Mouse (Mus musculus): ENCODE results near the gene Olfr266.

Gene Olfr266

DNA sequence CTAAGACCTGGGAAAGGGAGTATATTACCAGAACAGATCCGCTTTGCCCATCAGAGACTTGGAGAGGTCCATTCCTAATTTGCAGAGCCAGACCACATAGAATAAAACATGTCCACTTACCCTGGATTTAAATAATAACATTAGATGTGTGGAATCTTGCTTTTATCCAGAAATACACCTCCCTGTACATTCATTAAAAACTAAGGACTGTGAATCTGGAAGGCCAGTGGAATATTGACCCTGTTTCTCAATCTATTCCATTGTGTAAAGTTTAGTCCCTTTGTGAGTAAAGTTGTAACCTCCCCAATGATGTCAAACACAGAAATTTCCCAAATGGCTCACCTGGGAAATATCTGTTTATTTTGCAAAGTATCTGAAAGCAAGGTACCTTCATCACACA is at the start of gene Olfr266:
TSS of gene Olfr266 (minus strand) at position 101 of the 400 bp plus-strand sequence.
- in situ Hi-C loops (cut with MboI, MseI): loop anchor here (5.0 kb wide), 1 partner anchor 39 kb away; no protein-coding TSS in a partner anchor

DNA sequence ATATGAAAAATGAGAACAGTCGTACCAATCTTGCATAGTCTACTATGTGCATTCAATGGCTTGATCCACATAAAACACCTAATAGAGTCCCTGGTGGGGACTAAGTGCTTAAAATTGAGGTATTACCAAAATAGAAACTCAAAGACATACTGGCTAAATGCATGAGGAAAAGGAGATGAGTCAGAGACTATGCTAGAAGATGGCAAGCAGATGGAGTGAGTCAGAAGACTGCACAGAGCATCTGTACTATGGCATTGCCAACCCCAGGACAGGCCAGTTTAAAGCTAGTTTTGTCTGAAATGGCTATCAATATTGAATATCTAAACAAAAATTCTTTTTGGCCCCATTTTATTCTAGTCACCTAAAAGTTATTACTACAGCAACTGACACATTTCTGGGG is 49.5 kb upstream of the Olfr266 start:
- in situ Hi-C loops (cut with MboI, MseI): loop anchor here (10.0 kb wide), 2 partner anchors 391 to 1111 kb away; partner anchors contain the start of gene Dennd2d

DNA sequence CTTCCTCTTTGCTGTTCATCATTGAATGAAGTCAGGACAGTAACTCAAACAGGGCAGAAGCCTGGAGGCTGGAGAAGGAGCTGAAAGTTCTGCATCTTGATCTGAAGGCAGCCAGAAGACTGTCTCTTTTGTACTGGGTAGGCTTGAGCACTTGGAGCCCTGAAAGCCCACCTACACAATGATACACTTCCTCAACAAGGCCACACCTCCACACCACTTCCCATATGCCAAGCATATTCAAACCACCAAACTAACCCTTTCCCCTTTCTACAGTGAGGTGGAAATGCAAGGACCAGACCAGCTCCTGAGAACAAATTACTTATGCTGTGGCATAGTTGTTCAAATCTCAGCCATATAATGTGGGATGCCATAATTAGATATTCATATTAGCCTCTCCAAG is 46.8 kb upstream of the Olfr266 start:
- in situ Hi-C loops (cut with MboI, MseI): loop anchor here (10.0 kb wide), 2 partner anchors 388 to 1108 kb away; partner anchors contain the start of gene Dennd2d

DNA sequence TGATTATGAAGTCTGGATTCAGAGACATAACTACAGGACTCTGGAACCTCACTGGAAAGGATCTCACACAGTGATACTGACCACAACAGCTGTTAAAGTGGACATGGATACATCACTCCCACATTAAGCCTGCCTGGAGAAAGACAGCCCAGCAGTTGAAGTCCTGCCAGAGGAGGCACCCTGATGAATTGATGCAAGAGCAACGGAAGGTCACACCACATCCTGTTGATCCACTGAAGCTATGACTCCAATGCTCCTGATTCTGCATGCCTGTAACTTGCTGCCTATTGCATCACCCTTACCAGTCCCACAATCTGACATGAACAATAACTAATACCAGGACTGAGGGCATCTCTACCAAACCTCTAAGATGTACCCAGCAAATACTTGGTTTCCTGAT is 6.0 kb upstream of the Olfr266 start:
- in situ Hi-C loops (cut with MboI, MseI): no loop called here

DNA sequence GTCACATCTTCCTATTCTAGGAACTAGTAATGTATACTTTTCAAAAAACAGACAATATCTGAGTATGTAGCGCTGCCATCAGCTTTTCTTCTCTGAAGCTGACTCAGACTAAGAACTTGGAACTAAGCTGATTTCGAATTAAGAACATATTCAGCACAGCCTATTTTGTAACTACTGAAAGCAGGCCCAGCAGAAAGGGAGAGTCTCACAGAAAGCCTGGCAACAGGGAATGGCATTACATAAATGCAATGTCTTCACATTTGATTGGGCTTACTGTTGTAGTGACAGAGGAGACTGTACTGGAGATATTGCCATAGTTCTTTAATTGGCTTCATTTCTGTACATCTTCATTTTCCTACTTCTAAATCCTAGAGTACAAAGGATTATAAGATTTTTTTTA is 8.4 kb downstream of the Olfr266 start:
- in situ Hi-C loops (cut with MboI, MseI): no loop called here

DNA sequence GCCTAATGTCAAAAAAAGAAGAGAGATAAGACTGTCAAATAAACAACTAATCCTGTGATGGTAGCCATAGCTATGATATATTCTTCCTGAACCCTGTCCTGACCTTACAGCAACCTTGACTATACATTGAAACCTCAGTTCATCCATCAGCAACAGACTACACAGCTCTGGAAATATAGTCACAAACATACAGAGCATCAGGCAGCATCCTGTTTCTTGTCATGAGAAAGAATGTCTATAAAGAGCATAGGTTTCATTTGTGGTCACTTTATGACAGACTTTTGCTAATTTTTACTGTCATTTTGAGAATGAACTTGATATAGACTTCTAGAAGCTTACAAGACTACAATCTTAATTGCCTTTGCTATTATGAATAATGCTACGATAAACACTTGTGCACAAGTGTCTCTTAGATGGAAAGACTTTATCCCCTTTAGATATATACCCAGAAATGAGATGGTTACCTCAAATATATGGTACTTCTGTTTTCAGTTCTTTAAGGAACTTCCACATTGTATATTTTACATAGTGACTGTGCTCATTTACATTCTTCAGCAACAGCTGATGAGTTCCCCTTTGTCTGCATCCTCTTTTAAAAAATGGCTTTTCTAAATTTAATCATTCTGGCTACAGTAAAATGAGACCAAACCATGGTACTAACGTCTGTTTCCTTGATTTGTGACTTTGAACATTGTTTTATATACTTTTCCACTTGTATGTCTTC is 17.0 kb downstream of the Olfr266 start:
- in situ Hi-C loops (cut with MboI, MseI): no loop called here

DNA sequence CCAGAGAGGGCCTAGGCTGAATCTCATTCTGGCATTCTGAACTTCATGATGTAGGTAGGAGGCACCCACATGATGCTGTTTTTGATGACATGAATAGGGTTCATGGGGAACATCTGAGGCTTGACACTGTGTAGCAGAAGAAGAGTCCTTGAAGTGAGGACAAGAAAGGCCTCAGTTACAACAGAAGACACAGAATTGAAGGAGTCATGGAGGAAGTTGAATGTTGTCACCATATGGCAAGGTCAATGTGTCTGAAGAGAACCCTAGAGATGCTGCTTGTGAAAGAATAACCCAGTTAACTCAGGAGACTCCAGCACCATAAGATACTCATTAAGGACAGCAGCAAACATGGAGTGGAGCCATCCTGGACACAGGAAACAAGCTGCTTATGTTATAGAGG is 28.0 kb downstream of the Olfr266 start:
- in situ Hi-C loops (cut with MboI, MseI): no loop called here

DNA sequence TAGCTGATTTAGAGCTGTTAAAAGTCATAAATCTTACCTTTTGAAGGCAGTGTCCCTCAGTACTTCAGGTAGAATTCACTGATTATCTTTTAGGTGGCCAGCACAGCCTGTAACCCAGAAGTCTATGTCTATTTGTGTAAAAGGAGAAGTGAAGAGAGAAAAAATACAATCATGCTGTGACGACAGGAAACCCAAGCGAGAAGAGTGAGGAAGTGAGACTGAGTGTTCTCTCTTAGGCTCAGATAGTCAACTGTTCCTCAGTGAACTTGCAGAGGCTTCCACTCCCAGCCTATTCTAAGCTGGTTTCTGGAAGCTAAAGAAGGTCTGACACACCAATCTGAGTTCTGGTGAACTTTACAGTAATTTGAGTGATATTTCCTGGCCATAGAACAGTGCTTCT is 36.2 kb downstream of the Olfr266 start, which contains the start of gene Cd53:
TSS of gene Cd53 (minus strand) at position 220 of the 400 bp plus-strand sequence.
- in situ Hi-C loops (cut with MboI, MseI): loop anchor here (5.0 to 10.0 kb wide), 2 partner anchors 37 to 255 kb away; partner anchors contain the start of gene Olfr266

DNA sequence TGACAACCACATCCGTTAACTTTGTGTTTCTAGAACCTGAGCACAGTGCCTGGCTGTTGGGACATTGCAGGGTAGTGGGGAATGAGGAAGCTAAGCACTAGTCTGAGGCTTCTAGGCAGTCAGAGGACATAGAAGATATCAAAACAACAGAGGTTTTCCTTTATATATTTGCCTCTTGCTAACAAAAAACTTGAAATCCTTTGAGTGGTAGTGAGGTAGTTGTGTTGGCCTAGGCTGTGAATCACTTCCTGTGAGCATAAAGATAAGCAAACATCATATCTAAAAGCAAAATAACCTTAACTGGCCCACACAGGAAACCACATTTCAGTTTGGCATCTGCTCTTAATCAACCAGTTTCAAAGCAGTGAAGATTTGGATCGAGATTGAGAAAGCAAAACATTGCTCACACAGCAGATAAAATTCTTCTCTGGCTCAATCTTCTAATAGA is 37.6 kb downstream of the Olfr266 start:
- in situ Hi-C loops (cut with MboI, MseI): loop anchor here (5.0 to 10.0 kb wide), 2 partner anchors 39 to 256 kb away; partner anchors contain the start of gene Olfr266

DNA sequence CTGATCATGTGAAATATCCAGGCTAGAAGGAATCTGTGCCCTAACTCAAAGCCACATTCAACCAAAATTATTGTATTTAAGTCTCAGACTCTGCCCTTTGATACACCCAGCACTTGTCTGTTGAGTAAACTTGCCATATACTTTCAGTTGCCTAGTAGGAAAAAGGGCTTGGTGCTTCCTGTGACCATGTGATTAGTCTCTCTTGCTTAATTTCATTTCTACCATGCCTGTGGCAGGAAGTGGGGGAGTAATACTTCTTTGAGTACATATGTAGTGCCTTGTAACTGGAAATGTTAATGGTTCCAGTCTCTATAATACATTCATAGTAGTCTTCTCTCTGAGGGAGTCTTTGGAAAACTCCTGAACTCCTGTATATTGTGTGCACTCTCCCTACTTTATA is 38.1 kb downstream of the Olfr266 start:
- in situ Hi-C loops (cut with MboI, MseI): loop anchor here (5.0 to 10.0 kb wide), 2 partner anchors 39 to 257 kb away; partner anchors contain the start of gene Olfr266

DNA sequence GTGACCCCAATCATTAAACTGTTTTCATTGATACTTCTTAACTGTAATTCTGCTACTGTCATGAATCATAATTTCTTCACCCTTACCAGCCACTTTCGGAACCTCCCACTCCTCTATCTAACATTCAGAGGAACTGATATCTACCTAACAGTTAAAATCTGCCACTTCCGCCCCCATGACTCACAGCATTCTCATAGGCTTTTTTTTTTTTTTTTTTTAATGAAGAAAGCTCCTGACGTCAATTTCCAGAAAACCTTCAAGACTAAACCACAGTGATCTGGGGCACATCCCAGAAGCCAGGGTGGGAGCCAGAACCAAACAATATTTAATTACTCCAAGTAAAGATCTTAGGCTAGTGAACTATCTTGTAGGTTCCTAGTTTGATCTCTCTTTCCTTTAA is 41.0 kb downstream of the Olfr266 start:
- in situ Hi-C loops (cut with MboI, MseI): loop anchor here (5.0 to 10.0 kb wide), 2 partner anchors 42 to 260 kb away; partner anchors contain the start of gene Olfr266

DNA sequence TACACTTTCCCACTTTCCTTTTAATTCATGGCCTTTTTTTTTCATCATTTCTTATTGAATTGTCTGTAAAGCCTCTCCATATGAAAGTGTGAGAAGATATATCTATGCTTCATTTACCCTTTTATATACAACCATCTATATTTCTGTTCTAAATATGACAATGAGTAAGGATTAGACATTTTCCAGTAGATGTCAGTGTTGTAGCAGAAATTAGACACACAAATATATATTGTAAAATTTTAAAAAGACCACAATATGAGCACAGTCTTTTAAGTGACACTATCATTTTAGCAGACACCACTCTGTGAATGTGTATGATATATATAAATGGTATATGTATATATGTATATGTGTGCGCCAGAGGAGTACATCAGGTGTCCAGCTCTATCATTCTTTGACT is 54.3 kb downstream of the Olfr266 start:
- in situ Hi-C loops (cut with MboI, MseI): loop anchor here (5.0 to 10.0 kb wide), 2 partner anchors 45 to 877 kb away; no protein-coding TSS in a partner anchor
